Mouse (Mus musculus): Measurements from ENCODE around the gene Shmt2. TPM values are rescaled to one million over a fixed set of nuclear protein-coding genes. Genes with fewer than 3 reads are reported as not detected.
A peak's percentile ranks its signal among the peaks of the same experiment; 100 is the strongest.

Gene Shmt2
- total RNA-seq, 2 experiments from 2014 or later = 66.7 to 69.4 TPM

GRCm38 (mm10) chr10:127513501-127514091 lies 8.6 kb downstream of the Shmt2 start:
- DNase-seq (ENCODE audit: low spot score in 2 of 2) = no peak

DNA sequence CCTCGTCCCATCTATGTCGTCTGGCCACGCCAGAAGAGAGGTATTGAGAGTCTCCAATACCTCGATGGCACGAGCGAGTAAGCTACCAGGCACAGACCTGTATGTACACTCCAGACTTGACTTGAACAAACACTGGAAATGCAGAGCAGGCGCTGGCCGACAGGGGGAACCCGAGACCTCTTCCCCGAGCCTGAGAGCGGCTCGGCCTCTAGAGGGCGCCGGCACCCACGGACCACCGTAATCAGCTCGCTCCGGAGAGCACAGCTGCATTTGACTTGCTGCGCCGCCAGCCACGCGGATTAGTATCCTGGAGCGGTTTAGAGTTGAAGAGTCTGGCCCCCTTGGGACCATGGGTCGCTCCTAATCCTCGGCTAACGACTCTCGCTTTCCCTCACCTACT lies 9.4 kb downstream of the Shmt2 start:
- DNase-seq (ENCODE audit: low spot score in 2 of 2) = peak; percentile 86 to 92

DNA sequence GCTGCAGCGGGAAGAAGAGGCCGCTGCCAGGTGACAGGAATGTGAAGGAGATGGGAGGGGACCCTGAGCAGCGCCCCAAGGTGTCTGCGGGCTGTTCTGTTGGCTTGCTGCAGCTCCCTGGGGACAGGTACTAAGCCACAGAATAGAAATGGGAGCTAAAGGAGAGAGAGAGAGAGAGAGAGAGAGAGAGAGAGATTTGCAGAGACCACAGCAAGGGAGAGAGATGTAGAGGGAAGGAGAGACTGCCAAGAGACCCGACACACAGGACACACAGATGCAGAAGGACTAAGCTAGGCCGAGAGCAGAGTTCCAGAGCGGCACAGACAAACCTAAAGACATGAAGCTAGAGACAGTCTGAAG lies 10.0 kb downstream of the Shmt2 start:
- no peak for DNase-seq (ENCODE audit: low spot score in 2 of 2)

DNA sequence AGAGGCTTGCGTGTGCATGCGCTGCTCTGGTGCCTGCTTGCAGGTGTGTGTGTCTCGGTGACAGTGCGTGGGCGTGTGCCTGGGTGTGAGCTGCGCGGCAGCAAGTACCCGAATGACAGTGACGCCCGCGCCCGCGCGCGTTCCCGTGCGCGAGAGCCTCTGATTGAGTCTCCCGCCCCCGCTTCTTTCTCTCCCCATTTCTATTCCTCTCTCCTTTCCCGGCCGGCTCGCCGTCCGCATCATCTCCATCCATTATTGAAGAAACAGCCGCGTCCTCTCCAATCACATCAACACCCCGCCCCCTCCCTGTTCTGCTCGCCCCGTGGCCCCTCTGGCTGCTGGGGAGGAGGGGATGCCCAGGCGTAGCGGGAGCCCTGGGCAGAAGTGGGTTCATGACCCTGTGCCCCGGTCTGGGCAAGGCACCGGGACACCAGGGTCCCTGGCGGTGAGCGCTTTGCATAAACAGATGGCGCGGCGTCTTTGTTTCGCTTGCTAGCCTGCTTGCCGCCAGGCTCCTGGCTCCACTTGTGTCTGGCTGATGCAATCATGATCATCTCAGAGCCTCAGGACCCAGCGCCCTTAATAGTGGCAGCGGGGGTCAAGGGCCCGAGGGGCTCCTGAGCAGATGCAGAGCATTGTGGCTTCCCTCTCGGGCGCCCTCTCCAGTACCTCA lies 10.5 kb downstream of the Shmt2 start:
- DNase-seq (ENCODE audit: low spot score in 2 of 2) = no peak

- DNase-seq (ENCODE audit: low spot score in 2 of 2) = no peak
Measured at GRCm38 (mm10) chr10:127510895-127511617, 11.2 kb downstream of the Shmt2 start.

DNA sequence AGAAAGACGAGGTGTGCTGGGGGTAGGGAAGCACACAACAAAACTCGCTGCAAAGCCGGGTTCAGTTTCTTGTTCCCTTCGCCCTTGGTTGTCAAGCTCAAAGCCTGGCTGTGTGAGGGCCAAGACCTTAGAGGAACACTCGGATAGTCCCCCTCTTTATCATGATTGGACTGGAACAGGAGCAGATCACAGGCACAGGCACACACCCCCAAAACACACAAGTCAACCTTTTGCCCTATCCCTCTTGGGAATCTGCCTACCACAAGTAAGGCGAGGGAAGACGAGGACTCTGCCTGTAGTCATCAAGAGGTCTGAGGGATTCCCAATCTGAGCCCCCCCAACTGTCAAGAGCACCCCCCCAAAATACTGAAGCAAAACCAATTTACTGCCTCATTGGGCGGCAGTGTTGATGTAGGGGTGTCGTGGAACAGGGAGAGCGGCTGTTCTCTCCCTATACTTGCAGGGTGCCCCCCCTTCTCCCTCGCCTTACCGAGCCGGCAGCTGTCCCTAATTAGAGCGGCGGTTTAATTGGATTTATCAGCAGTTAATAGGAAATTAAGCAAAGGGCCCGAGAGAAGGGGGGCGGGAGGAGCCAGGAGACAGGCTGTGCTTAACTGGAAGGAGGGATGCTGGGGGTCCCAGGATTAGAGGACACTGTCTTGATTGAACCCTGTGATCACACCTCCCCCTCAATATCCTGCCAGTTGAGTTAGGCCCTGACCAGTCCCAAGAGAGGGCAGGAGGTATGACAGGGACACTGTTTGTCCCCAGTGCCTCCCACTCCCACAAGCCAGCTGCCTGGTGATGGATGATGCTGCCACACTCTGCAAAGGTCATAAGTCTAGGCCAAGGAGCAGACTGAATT lies 12.2 kb downstream of the Shmt2 start:
- no peak for DNase-seq (ENCODE audit: low spot score in 2 of 2)

GRCm38 (mm10) chr10:127509051-127509836 lies 13.0 kb downstream of the Shmt2 start:
- peak; percentile 76 to 77 for DNase-seq (ENCODE audit: low spot score in 2 of 2)

GRCm38 (mm10) chr10:127508239-127508638 lies 14.0 kb downstream of the Shmt2 start:
- no peak for DNase-seq (ENCODE audit: low spot score in 2 of 2)

- no peak for DNase-seq (ENCODE audit: low spot score in 2 of 2)
Measured at GRCm38 (mm10) chr10:127500894-127501893, 21.1 kb downstream of the Shmt2 start, which contains the start of gene Stac3. Gene Stac3, plus strand, starts transcription at chr10:127501686.

GRCm38 (mm10) chr10:127500042-127500441 lies 22.2 kb downstream of the Shmt2 start:
- DNase-seq (ENCODE audit: low spot score in 2 of 2) = no peak

DNA sequence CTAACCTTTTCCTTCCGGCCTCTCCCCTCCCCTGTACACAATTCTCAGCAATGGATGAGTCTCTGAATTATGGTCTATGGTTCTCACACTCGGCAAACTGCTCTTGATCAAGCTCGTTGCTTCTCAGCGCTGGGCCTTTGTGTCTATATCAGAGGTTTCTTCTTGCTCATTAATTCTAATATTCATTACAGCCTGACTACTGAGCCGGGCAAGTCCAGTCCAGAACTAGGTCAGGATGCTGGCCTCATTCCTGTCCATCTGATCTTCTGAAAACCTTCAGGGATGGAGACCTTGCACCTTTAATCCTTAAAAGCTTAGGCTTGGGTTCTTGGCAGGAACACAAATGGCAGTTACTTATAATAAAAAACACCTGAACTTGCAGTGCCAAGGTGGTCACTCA lies 22.7 kb downstream of the Shmt2 start:
- no peak for DNase-seq (ENCODE audit: low spot score in 2 of 2)

GRCm38 (mm10) chr10:127496156-127496555 lies 26.1 kb downstream of the Shmt2 start:
- DNase-seq (ENCODE audit: low spot score in 2 of 2) = no peak

DNA sequence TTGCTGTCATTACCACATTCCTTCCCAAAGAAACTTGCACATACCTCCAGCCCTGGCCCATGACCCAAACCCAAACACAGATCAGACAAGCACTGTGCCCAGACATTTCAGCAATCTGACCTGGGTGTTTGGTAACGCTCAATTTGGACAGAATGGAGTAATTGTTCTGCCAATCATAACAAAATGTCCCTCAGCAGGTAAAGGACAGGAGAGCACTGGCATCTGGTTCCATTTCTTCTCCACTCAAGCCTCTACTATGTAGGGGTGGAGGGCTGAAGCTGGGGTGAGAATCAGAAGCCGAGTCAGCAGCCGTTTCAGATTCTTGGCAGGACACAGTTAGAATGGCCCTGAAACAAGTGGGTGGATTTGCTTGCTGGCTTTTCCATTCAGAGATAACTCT lies 30.1 kb downstream of the Shmt2 start:
- no peak for DNase-seq (ENCODE audit: low spot score in 2 of 2)

- no peak for DNase-seq (ENCODE audit: low spot score in 2 of 2)
Measured at GRCm38 (mm10) chr10:127491128-127491512, 31.1 kb downstream of the Shmt2 start.

DNA sequence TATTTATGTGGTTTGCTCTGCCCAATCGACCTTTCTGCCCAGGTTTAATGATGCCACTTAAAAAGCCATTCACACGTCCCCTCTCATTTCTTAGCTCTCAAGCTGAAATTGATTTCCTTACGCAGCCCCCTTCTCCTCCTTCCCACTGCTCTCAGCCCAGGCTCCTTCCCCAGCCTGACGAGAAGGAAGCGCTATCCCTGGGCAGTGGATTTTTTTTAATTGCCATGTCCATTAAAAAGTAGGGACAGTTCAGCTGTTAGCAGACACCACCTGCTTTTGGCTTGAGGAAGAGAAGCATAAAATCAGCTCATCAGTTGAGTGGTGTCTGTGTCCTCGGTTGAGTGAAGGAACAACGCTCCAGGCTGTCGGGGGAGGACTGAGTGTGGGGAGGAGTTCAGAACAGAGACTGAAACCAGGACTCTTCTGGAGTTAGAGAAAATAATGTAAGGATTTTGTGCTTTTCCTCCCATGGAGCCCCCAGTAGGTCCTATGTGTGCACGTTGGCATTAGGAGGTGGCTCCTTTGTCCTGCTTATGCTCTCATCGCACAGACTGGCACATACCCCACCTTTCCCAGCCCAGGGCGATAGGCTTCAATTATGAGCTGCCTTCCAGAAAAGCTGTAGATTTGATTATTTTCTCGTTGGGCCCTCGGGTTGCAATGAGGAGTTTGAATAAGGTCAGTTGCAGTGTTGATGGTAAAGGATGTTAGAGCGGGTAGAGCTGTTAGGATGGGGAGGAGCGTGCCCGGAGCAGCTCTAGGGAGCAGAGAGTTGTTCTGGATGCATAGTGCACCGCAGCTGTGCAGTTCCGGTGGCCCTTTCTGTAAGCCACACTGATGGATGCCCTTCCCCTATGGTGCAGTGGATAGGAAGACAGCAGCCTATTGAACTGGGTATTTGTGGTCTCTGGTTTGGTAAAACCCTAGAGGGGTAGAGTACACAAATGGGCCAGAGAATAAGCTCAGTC lies 31.8 kb downstream of the Shmt2 start:
- DNase-seq (ENCODE audit: low spot score in 2 of 2) = no peak

DNA sequence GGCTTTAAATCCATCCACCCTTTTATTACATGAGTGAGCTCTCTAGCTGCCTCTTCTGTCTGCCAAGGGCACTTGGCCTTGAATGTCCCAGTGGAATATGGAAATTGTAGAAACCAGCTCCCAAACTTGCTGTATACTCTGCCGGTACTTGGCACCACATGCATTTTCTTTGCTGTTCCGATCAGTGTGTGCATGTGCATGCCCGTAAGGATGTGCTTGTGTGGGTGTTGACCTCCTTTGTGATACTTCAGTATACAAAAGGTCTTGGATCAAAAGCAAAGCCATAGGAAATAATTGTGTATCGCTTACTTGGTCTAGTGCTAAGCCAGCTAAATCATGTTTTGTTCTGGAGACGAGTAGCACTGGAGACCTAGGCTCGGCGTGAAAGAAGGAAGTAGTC lies 33.4 kb downstream of the Shmt2 start:
- DNase-seq (ENCODE audit: low spot score in 2 of 2) = no peak

DNA sequence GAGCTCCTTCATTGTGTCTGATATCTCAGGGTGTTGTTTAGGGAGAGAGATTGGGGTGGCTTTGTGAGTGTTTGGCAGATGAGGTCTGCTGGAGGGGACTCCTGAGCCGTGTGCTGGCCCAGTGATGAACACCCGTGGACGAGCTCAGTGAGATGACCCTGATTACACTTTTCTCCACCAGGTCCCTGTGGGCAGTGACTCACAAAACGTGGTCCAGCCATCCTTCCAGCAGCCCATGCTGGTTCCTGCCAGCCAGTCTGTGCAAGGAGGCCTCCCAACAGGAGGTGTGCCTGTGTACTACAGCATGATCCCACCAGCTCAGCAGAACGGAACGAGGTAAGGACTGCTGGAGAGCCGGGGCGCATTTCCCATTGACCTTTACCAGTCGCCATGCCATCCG lies 37.0 kb downstream of the Shmt2 start:
- DNase-seq (ENCODE audit: low spot score in 2 of 2) = no peak
